Mouse (Mus musculus): ENCODE measurements around the gene Slc2a5. TPM values are rescaled to one million over a fixed set of nuclear protein-coding genes. Genes with fewer than 3 reads are reported as not detected.

Slc2a5 gene
- total and polyA plus RNA-seq, 3 experiments: 0.58 to 4.9 TPM; not detected in 1

GRCm38 (mm10) chr4:150087161-150087889 lies 31.8 kb upstream of the Slc2a5 start, which contains the start of gene Gpr157:
TSS of gene Gpr157 (plus strand) at chr4:150087365.
- Histone ChIP-seq H3K36me3 (ENCODE audit: control insufficient read depth in 1 of 2, insufficient read depth in 2 of 2, low read length in 2 of 2) (0 out of 4 replicates have a peak, but pooled peaks cover 0 to under 1% of the 10 kb centered on the region in 2 experiments), H3K4me1 (ENCODE audit: control insufficient read depth in 1 of 2, insufficient read depth in 2 of 2, low read length in 2 of 2) (peaks cover 0 to 2% of the 10 kb centered on the region in 2 experiments; a peak in 1 of 4 replicates), H3K79me2 (ENCODE audit: control insufficient read depth, insufficient read depth, low read length, poor library complexity) (no peaks in the 10 kb centered on the region), H3K9me3 (replicated peaks; ENCODE audit: insufficient read depth, low read length) (no peaks in the 10 kb centered on the region), H3K9ac (ENCODE audit: control insufficient read depth, low read depth, low read length, poor library complexity, severe bottlenecking) (peak within 1 kb of the TSS; percentile 62), H3K4me3 (ENCODE audit: control insufficient read depth in 1 of 2, insufficient read depth in 1 of 2, low read depth in 2 of 2, low read length in 2 of 2) (peak within 1 kb of the TSS; percentile 45 to 71), H3K27me3 (ENCODE audit: control insufficient read depth in 1 of 2, insufficient read depth in 2 of 2, low read length in 2 of 2) (peaks cover 0 to 3% of the 10 kb centered on the region in 2 experiments; a peak in 1 of 4 replicates), H3K27ac (ENCODE audit: control insufficient read depth, low read depth, low read length) (no peak within 1 kb of the TSS)
- TF ChIP-seq MYC (IDR thresholded peaks at IDR 0.05; ENCODE audit: low read depth, low read length) (no peak), UBTF (IDR thresholded peaks at IDR 0.05; ENCODE audit: borderline replicate concordance, insufficient read depth, low read depth, low read length) (peak; percentile 43; the same call in 1 of the 2 replicates), NELFE (IDR thresholded peaks at IDR 0.05; ENCODE audit: low read depth, low read length) (0 out of 2 replicates have a peak, but pooled peaks have one; percentile 16), POLR2A (IDR thresholded peaks at IDR 0.05; ENCODE audit: control insufficient read depth in 1 of 2, insufficient read depth in 1 of 2, low read depth in 1 of 2, low read length in 2 of 2, poor library complexity in 1 of 2) (peak in 1 of 2 experiments; percentile 34; a peak in 2 of 4 replicates), CTCF (IDR thresholded peaks at IDR 0.05 in 2 of 3, conservative IDR thresholded peaks at IDR 0.05 in 1 of 3; ENCODE audit: control insufficient read depth in 1 of 3, insufficient read depth in 1 of 3, low read depth in 2 of 3, low read length in 3 of 3, poor library complexity in 1 of 3, severe bottlenecking in 1 of 3) (peak in 1 of 3 experiments; percentile 2; a peak in 1 of 6 replicates), RAD21 (IDR thresholded peaks at IDR 0.05; ENCODE audit: low read depth, low read length) (no peak), NRF1 (IDR thresholded peaks at IDR 0.05; ENCODE audit: insufficient read depth, low read depth, low read length, poor library complexity, severe bottlenecking) (peak; percentile 75), MAZ (IDR thresholded peaks at IDR 0.05; ENCODE audit: low read depth, low read length) (peak; percentile 89), MXI1 (IDR thresholded peaks at IDR 0.05; ENCODE audit: low read depth, low read length) (0 out of 2 replicates have a peak, but pooled peaks have one; percentile 42), CHD2 (IDR thresholded peaks at IDR 0.05; ENCODE audit: low read length) (no peak)
- DNase-seq (ENCODE audit: low read depth, low spot score): peak; percentile 99

GRCm38 (mm10) chr4:150087890-150088530 lies 31.1 kb upstream of the Slc2a5 start:
- Histone ChIP-seq H3K27ac (ENCODE audit: control insufficient read depth, low read depth, low read length) (no peak overlapping the region), H3K79me2 (ENCODE audit: control insufficient read depth, insufficient read depth, low read length, poor library complexity) (no peaks in the 10 kb centered on the region), H3K27me3 (ENCODE audit: control insufficient read depth in 1 of 2, insufficient read depth in 2 of 2, low read length in 2 of 2) (peaks cover 0 to 2% of the 10 kb centered on the region in 2 experiments; a peak in 1 of 4 replicates)

More at GRCm38 (mm10) chr4:150087890-150088530, 31.1 kb upstream of the Slc2a5 start:
- Histone ChIP-seq H3K9ac (ENCODE audit: control insufficient read depth, low read depth, low read length, poor library complexity, severe bottlenecking) (peak overlapping the region; percentile 62), H3K36me3 (ENCODE audit: control insufficient read depth in 1 of 2, insufficient read depth in 2 of 2, low read length in 2 of 2) (0 out of 4 replicates have a peak, but pooled peaks cover 0 to 2% of the 10 kb centered on the region in 2 experiments), H3K4me1 (ENCODE audit: control insufficient read depth in 1 of 2, insufficient read depth in 2 of 2, low read length in 2 of 2) (peaks cover 0 to 2% of the 10 kb centered on the region in 2 experiments; a peak in 1 of 4 replicates), H3K4me3 (ENCODE audit: control insufficient read depth in 1 of 2, insufficient read depth in 1 of 2, low read depth in 2 of 2, low read length in 2 of 2) (peak overlapping the region; percentile 45 to 71), H3K9me3 (replicated peaks; ENCODE audit: insufficient read depth, low read length) (no peaks in the 10 kb centered on the region)
- peak; percentile 31 for DNase-seq (ENCODE audit: low read depth, low spot score)
- TF ChIP-seq POLR2A (IDR thresholded peaks at IDR 0.05; ENCODE audit: control insufficient read depth in 1 of 2, insufficient read depth in 1 of 2, low read depth in 1 of 2, low read length in 2 of 2, poor library complexity in 1 of 2): peak in 1 of 2 experiments; percentile 10; a peak in 1 of 4 replicates
- TF ChIP-seq ZNF384 (IDR thresholded peaks at IDR 0.05; ENCODE audit: low read depth, low read length): no peak

Measured in MEL (cell line).